Mouse (Mus musculus) CH12.LX (cell line): ENCODE results near the gene Ebf1. TPM values are rescaled to one million over a fixed set of nuclear protein-coding genes. Genes with fewer than 3 reads are reported as not detected.

ENCODE experiments used
- DNase-seq: peaks from one replicate; pipeline ENCODE4 v3.0.0-alpha.2; 2013; ENCODE audit errors: extremely low read depth
- H3K27ac ChIP-seq: 2 replicates; pipeline ENCODE4 v1.5.1; 2012; ENCODE audit warnings: low read depth, mild to moderate bottlenecking, control low read depth, moderate library complexity; ENCODE audit not compliant: insufficient read depth
- H3K27me3 ChIP-seq: replicated peaks from 2 replicates; pipeline ENCODE3; 2012; ENCODE audit warnings: inconsistent platforms
- H3K36me3 ChIP-seq, 2 experiments: replicated peaks in 1 of 2; 2 replicates each; pipeline versions ENCODE3 to v1.6.1; 2012; ENCODE audit warnings: inconsistent platforms in 1 of 2, low read length in 1 of 2, mild to moderate bottlenecking in 1 of 2, mixed read lengths in 1 of 2, moderate library complexity in 1 of 2; ENCODE audit not compliant: control insufficient read depth in 1 of 2, insufficient read depth in 1 of 2
- H3K4me1 ChIP-seq, 2 experiments: 2 replicates each; pipeline ENCODE4 v1.6.1; 2012; ENCODE audit warnings: inconsistent platforms in 1 of 2, moderate library complexity in 1 of 2; ENCODE audit not compliant: insufficient read depth in 2 of 2, control insufficient read depth in 1 of 2
- H3K4me2 ChIP-seq: 2 replicates; pipeline ENCODE4 v1.6.1; 2012; ENCODE audit warnings: low read depth, mild to moderate bottlenecking, control low read depth; ENCODE audit not compliant: poor library complexity, insufficient read depth, severe bottlenecking
- H3K4me3 ChIP-seq, 3 experiments: fragments of 150-350 bp in 1 of 3; sonication (generic) in 1 of 3; replicated peaks in 1 of 3; 2 replicates each; pipeline versions ENCODE3 to v1.5.1; 2011 to 2012; ENCODE audit warnings: low read depth in 2 of 3, low read length in 2 of 3, mild to moderate bottlenecking in 2 of 3, moderate library complexity in 2 of 3, control low read depth in 1 of 3, improper control_type of control experiment in 1 of 3, inconsistent platforms in 1 of 3, mixed read lengths in 1 of 3; ENCODE audit not compliant: poor library complexity in 1 of 3
- H3K79me2 ChIP-seq: replicated peaks from 2 replicates; pipeline ENCODE4 v1.6.1; 2012; ENCODE audit warnings: mild to moderate bottlenecking, moderate library complexity; ENCODE audit not compliant: control insufficient read depth, poor library complexity, insufficient read depth, severe bottlenecking; ENCODE audit errors: extremely low read depth
- H3K9ac ChIP-seq: 2 replicates; pipeline ENCODE4 v1.6.1; 2012; ENCODE audit warnings: low read depth, mild to moderate bottlenecking, control low read depth, moderate library complexity; ENCODE audit not compliant: insufficient read depth
- H3K9me3 ChIP-seq: replicated peaks from 2 replicates; pipeline ENCODE3; 2012; ENCODE audit warnings: low read length, inconsistent platforms, mixed read lengths
- BHLHE40 ChIP-seq: IDR thresholded peaks from 2 replicates; pipeline ENCODE4 v1.6.1; 2011; ENCODE audit warnings: mild to moderate bottlenecking, low read depth, low read length, improper control_type of control experiment
- CHD1 ChIP-seq: IDR thresholded peaks from 2 replicates; pipeline ENCODE4 v1.6.1; 2012; ENCODE audit warnings: low read depth, low read length, improper control_type of control experiment, inconsistent platforms
- CHD2 ChIP-seq: IDR thresholded peaks from 2 replicates; pipeline ENCODE4 v1.6.1; 2011; ENCODE audit warnings: low read length, improper control_type of control experiment
- CTCF ChIP-seq, 2 experiments: IDR thresholded peaks in 1 of 2; conservative IDR thresholded peaks in 1 of 2; 2 replicates each; pipeline ENCODE4 v1.5.1; 2011 to 2012; ENCODE audit warnings: low read depth in 2 of 2, low read length in 2 of 2, improper control_type of control experiment in 1 of 2, inconsistent platforms in 1 of 2, mild to moderate bottlenecking in 1 of 2, moderate library complexity in 1 of 2
- E2F4 ChIP-seq: IDR thresholded peaks from 2 replicates; pipeline ENCODE4 v1.6.1; 2011; ENCODE audit warnings: low read depth, low read length, improper control_type of control experiment; ENCODE audit not compliant: insufficient replicate concordance
- ELF1 ChIP-seq: IDR thresholded peaks from 2 replicates; pipeline ENCODE4 v1.6.1; 2014; ENCODE audit warnings: low read depth, mild to moderate bottlenecking, inconsistent platforms, low read length, improper control_type of control experiment
- EP300 ChIP-seq: IDR thresholded peaks from 2 replicates; pipeline ENCODE4 v1.6.1; 2011; ENCODE audit warnings: low read length, improper control_type of control experiment
- ETS1 ChIP-seq: conservative IDR thresholded peaks from 2 replicates; pipeline ENCODE4 v1.6.1; 2012; ENCODE audit warnings: low read depth, mild to moderate bottlenecking, inconsistent platforms, low read length, improper control_type of control experiment, moderate library complexity
- GABPA ChIP-seq: IDR thresholded peaks from 2 replicates; pipeline ENCODE4 v1.6.1; 2012; ENCODE audit warnings: low read depth, low read length, improper control_type of control experiment, inconsistent platforms; ENCODE audit not compliant: insufficient replicate concordance
- HCFC1 ChIP-seq: IDR thresholded peaks from 2 replicates; pipeline ENCODE4 v1.6.1; 2012; ENCODE audit warnings: low read depth, mild to moderate bottlenecking, inconsistent platforms, low read length, improper control_type of control experiment
- IRF4 ChIP-seq: IDR thresholded peaks from 2 replicates; pipeline ENCODE4 v1.6.1; 2014; ENCODE audit warnings: low read depth, mild to moderate bottlenecking, inconsistent platforms, low read length, improper control_type of control experiment
- JUN ChIP-seq: IDR thresholded peaks from 2 replicates; pipeline ENCODE4 v1.6.1; 2011; ENCODE audit warnings: low read depth, mild to moderate bottlenecking, low read length, improper control_type of control experiment, moderate library complexity; ENCODE audit not compliant: insufficient read depth
- JUND ChIP-seq: conservative IDR thresholded peaks from 2 replicates; pipeline ENCODE4 v1.6.1; 2011; ENCODE audit warnings: low read depth, low read length, improper control_type of control experiment
- KAT2A ChIP-seq: IDR thresholded peaks from 2 replicates; pipeline ENCODE4 v1.6.1; 2012; ENCODE audit warnings: low read length, improper control_type of control experiment, inconsistent platforms; ENCODE audit not compliant: insufficient replicate concordance
- MAFK ChIP-seq: IDR thresholded peaks from 2 replicates; pipeline ENCODE4 v1.6.1; 2011; ENCODE audit warnings: low read length, improper control_type of control experiment; ENCODE audit not compliant: insufficient replicate concordance
- MAX ChIP-seq: IDR thresholded peaks from 2 replicates; pipeline ENCODE4 v1.6.1; 2011; ENCODE audit warnings: low read length, improper control_type of control experiment
- MAZ ChIP-seq: IDR thresholded peaks from 2 replicates; pipeline ENCODE4 v1.6.1; 2012; ENCODE audit warnings: low read depth, mild to moderate bottlenecking, inconsistent platforms, low read length, improper control_type of control experiment, moderate library complexity
- MEF2A ChIP-seq: IDR thresholded peaks from 2 replicates; pipeline ENCODE4 v1.6.1; 2014; ENCODE audit warnings: low read depth, mild to moderate bottlenecking, inconsistent platforms, low read length, improper control_type of control experiment, borderline replicate concordance
- MXI1 ChIP-seq: IDR thresholded peaks from 2 replicates; pipeline ENCODE4 v1.6.1; 2011; ENCODE audit warnings: mild to moderate bottlenecking, low read depth, low read length, improper control_type of control experiment
- MYC ChIP-seq: IDR thresholded peaks from 2 replicates; pipeline ENCODE4 v1.6.1; 2011; ENCODE audit warnings: low read depth, mild to moderate bottlenecking, improper control_type of control experiment, low read length
- NELFE ChIP-seq: IDR thresholded peaks from 2 replicates; pipeline ENCODE4 v1.6.1; 2011; ENCODE audit warnings: low read depth, low read length, improper control_type of control experiment
- NRF1 ChIP-seq: IDR thresholded peaks from 2 replicates; pipeline ENCODE4 v1.6.1; 2014; ENCODE audit warnings: low read depth, mild to moderate bottlenecking, inconsistent platforms, low read length, improper control_type of control experiment, moderate library complexity
- PAX5 ChIP-seq: IDR thresholded peaks from 2 replicates; pipeline ENCODE4 v1.6.1; 2012; ENCODE audit warnings: low read length, inconsistent platforms, mixed read lengths
- POLR2A ChIP-seq: IDR thresholded peaks from 2 replicates; pipeline ENCODE4 v1.6.1; 2011; ENCODE audit warnings: low read depth, mild to moderate bottlenecking, improper control_type of control experiment, low read length
- POLR2AphosphoS2 ChIP-seq: IDR thresholded peaks from 2 replicates; pipeline ENCODE4 v1.6.1; 2011; ENCODE audit warnings: low read depth, low read length, improper control_type of control experiment
- RAD21 ChIP-seq: IDR thresholded peaks from 2 replicates; pipeline ENCODE4 v1.6.1; 2011; ENCODE audit warnings: low read depth, mild to moderate bottlenecking, low read length, improper control_type of control experiment, moderate library complexity
- RCOR1 ChIP-seq: conservative IDR thresholded peaks from 2 replicates; pipeline ENCODE4 v1.6.1; 2012; ENCODE audit warnings: low read depth, mild to moderate bottlenecking, inconsistent platforms, low read length, improper control_type of control experiment
- SIN3A ChIP-seq: IDR thresholded peaks from 2 replicates; pipeline ENCODE4 v1.6.1; 2012; ENCODE audit warnings: low read length, improper control_type of control experiment, inconsistent platforms
- SMC3 ChIP-seq: IDR thresholded peaks from 2 replicates; pipeline ENCODE4 v1.6.1; 2011; ENCODE audit warnings: low read depth, low read length, improper control_type of control experiment
- TBP ChIP-seq: conservative IDR thresholded peaks from 2 replicates; pipeline ENCODE4 v1.6.1; 2011; ENCODE audit warnings: low read depth, low read length, improper control_type of control experiment
- TCF12 ChIP-seq: IDR thresholded peaks from 2 replicates; pipeline ENCODE4 v1.6.1; 2014; ENCODE audit warnings: low read depth, mild to moderate bottlenecking, inconsistent platforms, low read length, improper control_type of control experiment
- UBTF ChIP-seq: IDR thresholded peaks from 2 replicates; pipeline ENCODE4 v1.6.1; 2012; ENCODE audit warnings: low read depth, mild to moderate bottlenecking, inconsistent platforms, low read length, improper control_type of control experiment, moderate library complexity
- USF1 ChIP-seq: IDR thresholded peaks from 2 replicates; pipeline ENCODE4 v1.6.1; 2014; ENCODE audit warnings: low read depth, mild to moderate bottlenecking, inconsistent platforms, low read length, improper control_type of control experiment
- USF2 ChIP-seq: conservative IDR thresholded peaks from 2 replicates; pipeline ENCODE4 v1.6.1; 2011; ENCODE audit warnings: low read depth, low read length, improper control_type of control experiment
- ZC3H11A ChIP-seq: IDR thresholded peaks from 2 replicates; pipeline ENCODE4 v1.6.1; 2012; ENCODE audit warnings: low read depth, mild to moderate bottlenecking, inconsistent platforms, low read length, improper control_type of control experiment
- ZKSCAN1 ChIP-seq: IDR thresholded peaks from 2 replicates; pipeline ENCODE4 v1.6.1; 2012; ENCODE audit warnings: low read depth, inconsistent platforms, low read length, improper control_type of control experiment, borderline replicate concordance
- ZMIZ1 ChIP-seq: IDR thresholded peaks from 2 replicates; pipeline ENCODE4 v1.6.1; 2012; ENCODE audit warnings: low read depth, mild to moderate bottlenecking, inconsistent platforms, low read length, improper control_type of control experiment
- ZNF384 ChIP-seq: IDR thresholded peaks from 2 replicates; pipeline ENCODE4 v1.6.1; 2012; ENCODE audit warnings: low read depth, low read length, improper control_type of control experiment, inconsistent platforms
- dilution Hi-C: fragments of 300-500 bp; cut with MboI; formaldehyde crosslinking; loops from 2 replicates; pipeline ENCODE4 v1.14.3; 2020; ENCODE audit warnings: low sequenced_read_pairs; ENCODE audit not compliant: extremely low pct_unique_long_range_greater_than_20kb, extremely low pct_ligation_motif_present
- in situ Hi-C: fragments of 300-500 bp; cut with MboI; formaldehyde crosslinking; loops from 3 replicates; pipeline ENCODE4 v1.14.3; 2019; ENCODE audit warnings: low sequenced_read_pairs, low pct_ligation_motif_present, low pct_unique_long_range_greater_than_20kb, mixed read lengths
- polyA plus RNA-seq: library from polyadenylated mRNA; unstranded; fragments of >175 nt; gene quantifications from 2 replicates; pipeline ENCODE4 v1.2.1, GENCODE M21; 2012; ENCODE audit warnings: low read depth; ENCODE audit not compliant: insufficient read length
- total RNA-seq, 2 experiments: library from RNA; depleted of rRNA; stranded (reverse); fragments of 300-350 nt in 1 of 2; fragments of >200 nt in 1 of 2; gene quantifications; 2 replicates each; pipeline ENCODE4 v1.2.3; 2012 to 2014

Ebf1 gene
- total and polyA plus RNA-seq, 3 experiments = 37.8 to 60.7 (median 42.8) TPM

DNA sequence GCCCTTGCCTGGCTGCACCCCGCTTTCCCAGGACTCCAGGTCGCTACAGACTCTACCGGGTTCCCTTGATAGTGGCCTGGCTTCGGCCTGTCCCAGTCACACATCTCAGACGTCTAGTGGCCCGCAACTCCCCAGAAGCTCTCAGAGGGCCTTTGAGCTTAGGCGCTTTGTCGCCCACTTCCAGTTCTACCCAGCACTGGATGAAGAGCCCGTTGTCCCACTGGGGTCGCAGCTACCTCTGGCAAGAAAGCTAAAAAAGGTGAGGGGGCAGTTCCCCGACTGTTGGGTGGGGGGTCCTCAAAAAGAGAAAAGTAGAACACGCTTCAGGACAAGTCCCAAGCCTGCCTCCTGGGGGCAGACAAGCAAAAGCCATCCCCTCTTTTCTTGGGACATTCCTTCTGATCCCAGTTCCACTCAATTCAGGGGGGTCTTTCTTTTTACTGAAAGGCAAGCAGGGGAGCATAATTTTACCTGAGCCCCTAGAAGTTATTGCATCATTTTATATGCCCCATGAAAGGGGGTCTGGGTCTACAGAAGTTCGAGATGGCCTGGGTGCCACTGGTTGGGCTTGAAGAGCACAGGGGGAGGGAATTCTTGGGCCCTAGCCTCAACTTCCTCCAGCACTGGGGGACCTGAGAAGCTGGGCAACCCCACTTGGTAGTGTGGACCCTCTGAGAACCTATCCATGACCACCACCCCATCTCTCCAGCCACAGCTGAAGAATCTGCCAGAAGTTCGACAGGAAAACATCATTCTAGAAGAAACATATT lies 3.5 kb upstream of the Ebf1 start:
- dilution Hi-C loops = no loop called here
- H3K79me2 ChIP-seq = peaks cover 14% of the 10 kb centered on the region
- peaks cover 9 to 55% of the 10 kb centered on the region in 2 experiments for H3K4me1 ChIP-seq
- no peak; the same call in 1 of the 2 replicates for TF ChIP-seq BHLHE40
- no peak for TF ChIP-seq CHD2
- peak; percentile 50; the same call in 1 of the 2 replicates for TF ChIP-seq MXI1
- no peak for TF ChIP-seq UBTF
- 0 out of 2 replicates have a peak, but pooled peaks have one; percentile 28 for TF ChIP-seq NRF1
- TF ChIP-seq JUN = no peak
- TF ChIP-seq MYC = no peak
- no peak for TF ChIP-seq ELF1
- peak; percentile 78 for TF ChIP-seq RAD21
- TF ChIP-seq POLR2AphosphoS2 = no peak
- peak; percentile 3; the same call in 1 of the 2 replicates for TF ChIP-seq POLR2A
- TF ChIP-seq HCFC1 = no peak
- peak; percentile 86 for TF ChIP-seq MAZ
- TF ChIP-seq ETS1 = no peak
- TF ChIP-seq GABPA = no peak
- peak; percentile 53 for TF ChIP-seq ZC3H11A
- peak; percentile 61; the same call in 1 of the 2 replicates for TF ChIP-seq MAX
- peak; percentile 41; the same call in 1 of the 2 replicates for TF ChIP-seq ZNF384
- TF ChIP-seq MEF2A = peak; percentile 57; the same call in 1 of the 2 replicates
- peak; percentile 83 for TF ChIP-seq CHD1
- TF ChIP-seq NELFE = no peak
- TF ChIP-seq TBP = no peak
- TF ChIP-seq E2F4 = no peak
- no peak for TF ChIP-seq PAX5
- peak; percentile 13 to 73; a peak in 2 of 4 replicates for TF ChIP-seq CTCF (conservative IDR thresholded peaks at IDR 0.05 in 1 of 2, IDR thresholded peaks at IDR 0.05 in 1 of 2; ENCODE audit: low read depth in 2 of 2, low read length in 2 of 2)
- TF ChIP-seq SMC3 = peak; percentile 75
- no peak for TF ChIP-seq KAT2A
- no peak for TF ChIP-seq RCOR1
- TF ChIP-seq SIN3A = peak; percentile 70
- TF ChIP-seq ZKSCAN1 = no peak
- peak; percentile 36; the same call in 1 of the 2 replicates for TF ChIP-seq TCF12
- no peak for TF ChIP-seq MAFK
- TF ChIP-seq JUND = no peak
- TF ChIP-seq IRF4 = no peak; the same call in 1 of the 2 replicates
- no peak for TF ChIP-seq USF1
- no peak; the same call in 1 of the 2 replicates for TF ChIP-seq EP300
- no peak for TF ChIP-seq USF2
- TF ChIP-seq ZMIZ1 = peak; percentile 72; the same call in 1 of the 2 replicates
- peak overlapping the region; percentile 70 for H3K9ac ChIP-seq
- peak overlapping the region; percentile 64 to 70 (median 69) for H3K4me3 ChIP-seq
- peak overlapping the region; percentile 85 for H3K4me2 ChIP-seq
- H3K27me3 ChIP-seq = no peaks in the 10 kb centered on the region
- peaks cover 0 to 4% of the 10 kb centered on the region in 2 experiments for H3K36me3 ChIP-seq
- DNase-seq = peak; percentile 55
- H3K9me3 ChIP-seq = no peaks in the 10 kb centered on the region
- in situ Hi-C loops = loop anchor here (5.0 kb wide), 2 partner anchors 399 to 929 kb away; no protein-coding TSS in a partner anchor
- peak overlapping the region; percentile 86 for H3K27ac ChIP-seq
